Comparison of ENCODE assay signal across 21 mouse cellular contexts in genomic region chr9:110841438-110841837, GRCm38 (mm10). TPM values are rescaled to one million over a fixed set of nuclear protein-coding genes. Genes with fewer than 3 reads are reported as not detected.
DNase-seq lines count a peak whose midpoint lies in the region; ATAC-seq lines count a peak whose summit lies in the region.
"Had no signal": no experiment of that assay in that cellular context is flagged by ENCODE, and none has a peak within 500 bp of the region (broad histone marks: within the 10 kb centered on the region; RNA-seq: fewer than 3 reads in every experiment).

No protein-coding gene starts in this region.

- H3K4me3 ChIP-seq in forebrain, embryonic 11.5 days (ENCODE audit: low read depth, low read length) = no peak overlapping the region
- no peak overlapping the region for H3K4me3 ChIP-seq in heart, embryonic 10.5 days
- H3K4me3 ChIP-seq: embryonic facial prominence, embryonic 13.5 days; neural tube, embryonic 13.5 days had no signal

- peak; percentile 87 for ATAC-seq in granulocyte monocyte progenitor cell, adult 5-6 weeks (replicated peaks; ENCODE audit: poor library complexity, severe bottlenecking)
- ATAC-seq in forebrain, embryonic 11.5 days (replicated peaks; ENCODE audit: low FRiP score) = no peak
- ATAC-seq: forebrain, postnatal 0 days; hindbrain, embryonic 16.5 days had no signal

- no peaks in the 10 kb centered on the region for H3K4me1 ChIP-seq in forebrain, embryonic 11.5 days (replicated peaks; ENCODE audit: control insufficient read depth, insufficient read depth, low read length)
- H3K4me1 ChIP-seq in heart, embryonic 10.5 days = 0 out of 2 replicates have a peak, but pooled peaks cover 3% of the 10 kb centered on the region
- H3K4me1 ChIP-seq: embryonic facial prominence, embryonic 13.5 days; neural tube, embryonic 13.5 days had no signal

- H3K4me2 ChIP-seq in forebrain, embryonic 11.5 days (ENCODE audit: low read depth, low read length, severe bottlenecking) = no peak overlapping the region
- H3K4me2 ChIP-seq: embryonic facial prominence, embryonic 13.5 days; neural tube, embryonic 13.5 days had no signal

- no peak overlapping the region for H3K9ac ChIP-seq in forebrain, embryonic 11.5 days (ENCODE audit: low read length)
- H3K9ac ChIP-seq: embryonic facial prominence, embryonic 13.5 days; forebrain, postnatal 0 days; neural tube, embryonic 13.5 days had no signal

- no peaks in the 10 kb centered on the region for H3K9me3 ChIP-seq in forebrain, embryonic 11.5 days (ENCODE audit: control insufficient read depth, low read length)
- no peaks in the 10 kb centered on the region for H3K9me3 ChIP-seq in heart, embryonic 10.5 days
- H3K9me3 ChIP-seq: embryonic facial prominence, embryonic 13.5 days; neural tube, embryonic 13.5 days had no signal

- no peak overlapping the region for H3K27ac ChIP-seq in forebrain, embryonic 11.5 days (ENCODE audit: low read depth, low read length)
- H3K27ac ChIP-seq in heart, embryonic 10.5 days = no peak overlapping the region
- H3K27ac ChIP-seq: embryonic facial prominence, embryonic 13.5 days; neural tube, embryonic 13.5 days had no signal

- 82% methylated on average over 2 of the region's 2 CpGs for WGBS in forebrain, embryonic 11.5 days
- 84% methylated on average over 2 of the region's 2 CpGs for WGBS in heart, embryonic 10.5 days

- DNase-seq in adrenal gland, adult 2 months = peak; percentile 35
- DNase-seq in adrenal gland, postnatal 25 days = no peak
- peak; percentile 62 for DNase-seq in 416B (ENCODE audit: low read depth)
- peak; percentile 26 for DNase-seq in lung, postnatal 14 days
- no peak for DNase-seq in forebrain, embryonic 11.5 days (ENCODE audit: low spot score)
- DNase-seq in left cerebral cortex, adult 11 months (ENCODE audit: low spot score) = no peak
- no peak for DNase-seq in heart, embryonic 10.5 days (ENCODE audit: low spot score)
- DNase-seq: cerebellum, postnatal 25 days; forebrain, postnatal 0 days; gastrocnemius, postnatal 36 days; layer of hippocampus, postnatal 36 days had no signal

- no peaks in the 10 kb centered on the region for H3K36me3 ChIP-seq in forebrain, embryonic 11.5 days (ENCODE audit: control insufficient read depth, insufficient read depth, low read length)
- no peaks in the 10 kb centered on the region for H3K36me3 ChIP-seq in heart, embryonic 10.5 days
- H3K36me3 ChIP-seq: embryonic facial prominence, embryonic 13.5 days; neural tube, embryonic 13.5 days had no signal

- H3K27me3 ChIP-seq in forebrain, embryonic 11.5 days (ENCODE audit: control insufficient read depth, insufficient read depth, low read length) = no peaks in the 10 kb centered on the region
- 0 out of 2 replicates have a peak, but pooled peaks cover 7% of the 10 kb centered on the region for H3K27me3 ChIP-seq in heart, embryonic 10.5 days (ENCODE audit: insufficient read depth, poor library complexity, severe bottlenecking)
- H3K27me3 ChIP-seq: embryonic facial prominence, embryonic 13.5 days; neural tube, embryonic 13.5 days had no signal

RNA-seq across cellular contexts. Expression of gene Prss46, which starts 2.9 kb away (rescaled TPM):
- not detected for total RNA-seq in adrenal gland, adult 2 months (2021)
- polyA plus RNA-seq in adrenal gland, adult 2 months (2012; rRNA removed) = not detected in 2 replicates
- not detected in 2 replicates for total RNA-seq in adrenal gland, postnatal 25 days (2021)
- not detected in 2 replicates for total RNA-seq in granulocyte monocyte progenitor cell, adult 5-6 weeks (2014; fragmentation: Nextera tagmentation)
- total RNA-seq in granulocyte monocyte progenitor cell, adult 5-6 weeks (2017) = not detected in 2 replicates
- not detected in 2 replicates for polyA plus RNA-seq in forebrain, embryonic 11.5 days (2014; fragmentation: Nextera tagmentation; extraction: Ambion mirVana)
- polyA plus RNA-seq in heart, embryonic 10.5 days (2016; fragmentation: Nextera tagmentation; extraction: Ambion mirVana) = not detected in 2 replicates
- total RNA-seq: adrenal gland, adult 18-20 months; forebrain, postnatal 0 days; gastrocnemius, postnatal 36 days; layer of hippocampus, postnatal 36 days; midbrain, postnatal 0 days had no signal
- polyA plus RNA-seq: embryonic facial prominence, embryonic 13.5 days; heart, embryonic 16.5 days; hindbrain, embryonic 16.5 days; limb, embryonic 11.5 days; neural tube, embryonic 13.5 days; small intestine, adult 2 months; stomach, embryonic 14.5 days had no signal

RNA-seq across cellular contexts. Expression of gene Prss45, which starts 7.0 kb away (rescaled TPM):
- not detected for total RNA-seq in adrenal gland, adult 2 months (2021)
- not detected in 2 replicates for polyA plus RNA-seq in adrenal gland, adult 2 months (2012; rRNA removed)
- not detected in 2 replicates for total RNA-seq in adrenal gland, postnatal 25 days (2021)
- not detected in 2 replicates for total RNA-seq in granulocyte monocyte progenitor cell, adult 5-6 weeks (2014; fragmentation: Nextera tagmentation)
- not detected in 2 replicates for total RNA-seq in granulocyte monocyte progenitor cell, adult 5-6 weeks (2017)
- polyA plus RNA-seq in forebrain, embryonic 11.5 days (2014; fragmentation: Nextera tagmentation; extraction: Ambion mirVana) = not detected in 2 replicates
- 0.10 TPM in 1 of 2 replicates, not detected in the other for polyA plus RNA-seq in heart, embryonic 10.5 days (2016; fragmentation: Nextera tagmentation; extraction: Ambion mirVana)
- total RNA-seq: adrenal gland, adult 18-20 months; gastrocnemius, postnatal 36 days had no signal
- polyA plus RNA-seq: embryonic facial prominence, embryonic 13.5 days; forebrain, postnatal 0 days; limb, embryonic 11.5 days; neural tube, embryonic 13.5 days; small intestine, adult 2 months; stomach, embryonic 14.5 days had no signal

RNA-seq across cellular contexts. Expression of gene Prss43, which starts 14.9 kb away (rescaled TPM):
- not detected for total RNA-seq in adrenal gland, adult 2 months (2021)
- polyA plus RNA-seq in adrenal gland, adult 2 months (2012; rRNA removed) = not detected in 2 replicates
- not detected in 2 replicates for total RNA-seq in adrenal gland, postnatal 25 days (2021)
- not detected in 2 replicates for total RNA-seq in granulocyte monocyte progenitor cell, adult 5-6 weeks (2014; fragmentation: Nextera tagmentation)
- not detected in 2 replicates for total RNA-seq in granulocyte monocyte progenitor cell, adult 5-6 weeks (2017)
- polyA plus RNA-seq in forebrain, embryonic 11.5 days (2014; fragmentation: Nextera tagmentation; extraction: Ambion mirVana) = not detected in 2 replicates
- not detected in 2 replicates for polyA plus RNA-seq in heart, embryonic 10.5 days (2016; fragmentation: Nextera tagmentation; extraction: Ambion mirVana)
- total RNA-seq: adrenal gland, adult 18-20 months; forebrain, postnatal 0 days; gastrocnemius, postnatal 36 days; layer of hippocampus, postnatal 36 days; midbrain, postnatal 0 days had no signal
- polyA plus RNA-seq: embryonic facial prominence, embryonic 13.5 days; forebrain, postnatal 0 days; heart, embryonic 16.5 days; limb, embryonic 11.5 days; neural tube, embryonic 13.5 days; small intestine, adult 2 months; stomach, embryonic 14.5 days had no signal

RNA-seq across cellular contexts. Expression of gene Prss50, which starts 16.3 kb away (rescaled TPM):
- total RNA-seq in adrenal gland, adult 2 months (2021) = not detected
- polyA plus RNA-seq in adrenal gland, adult 2 months (2012; rRNA removed) = not detected in 2 replicates
- not detected in 2 replicates for total RNA-seq in adrenal gland, postnatal 25 days (2021)
- not detected in 2 replicates for total RNA-seq in granulocyte monocyte progenitor cell, adult 5-6 weeks (2014; fragmentation: Nextera tagmentation)
- not detected in 2 replicates for total RNA-seq in granulocyte monocyte progenitor cell, adult 5-6 weeks (2017)
- polyA plus RNA-seq in forebrain, embryonic 11.5 days (2014; fragmentation: Nextera tagmentation; extraction: Ambion mirVana) = 0.17 and 0.19 TPM in 2 replicates
- polyA plus RNA-seq in heart, embryonic 10.5 days (2016; fragmentation: Nextera tagmentation; extraction: Ambion mirVana) = 0.43 and 0.45 TPM in 2 replicates
- total RNA-seq: adrenal gland, adult 18-20 months; gastrocnemius, postnatal 36 days had no signal
- polyA plus RNA-seq: heart, embryonic 16.5 days; small intestine, adult 2 months; stomach, embryonic 14.5 days had no signal

RNA-seq across cellular contexts. Expression of gene Prss44, which starts 27.6 kb away (rescaled TPM):
- not detected for total RNA-seq in adrenal gland, adult 2 months (2021)
- polyA plus RNA-seq in adrenal gland, adult 2 months (2012; rRNA removed) = not detected in 2 replicates
- total RNA-seq in adrenal gland, postnatal 25 days (2021) = not detected in 2 replicates
- total RNA-seq in granulocyte monocyte progenitor cell, adult 5-6 weeks (2014; fragmentation: Nextera tagmentation) = not detected in 2 replicates
- not detected in 2 replicates for total RNA-seq in granulocyte monocyte progenitor cell, adult 5-6 weeks (2017)
- polyA plus RNA-seq in forebrain, embryonic 11.5 days (2014; fragmentation: Nextera tagmentation; extraction: Ambion mirVana) = not detected in 2 replicates
- 0.32 TPM in 1 of 2 replicates, not detected in the other for polyA plus RNA-seq in heart, embryonic 10.5 days (2016; fragmentation: Nextera tagmentation; extraction: Ambion mirVana)
- total RNA-seq: adrenal gland, adult 18-20 months; forebrain, postnatal 0 days; gastrocnemius, postnatal 36 days; layer of hippocampus, postnatal 36 days; midbrain, postnatal 0 days had no signal
- polyA plus RNA-seq: embryonic facial prominence, embryonic 13.5 days; forebrain, postnatal 0 days; heart, embryonic 16.5 days; hindbrain, embryonic 16.5 days; limb, embryonic 11.5 days; midbrain, postnatal 0 days; neural tube, embryonic 13.5 days; small intestine, adult 2 months; stomach, embryonic 14.5 days had no signal

Comparison
In these comparisons a context has a peak if more than half of its experiments do, and no peak if none do; other contexts are left out.
1. DNase-seq: peak in adrenal gland, adult 2 months (single experiment), 416B (single experiment) and lung, postnatal 14 days (single experiment); none in adrenal gland, postnatal 25 days (single experiment), forebrain, embryonic 11.5 days (single experiment), left cerebral cortex, adult 11 months (single experiment) and heart, embryonic 10.5 days (single experiment).